ENCODE assay signal across 16 mouse cellular contexts in the genomic region with DNA sequence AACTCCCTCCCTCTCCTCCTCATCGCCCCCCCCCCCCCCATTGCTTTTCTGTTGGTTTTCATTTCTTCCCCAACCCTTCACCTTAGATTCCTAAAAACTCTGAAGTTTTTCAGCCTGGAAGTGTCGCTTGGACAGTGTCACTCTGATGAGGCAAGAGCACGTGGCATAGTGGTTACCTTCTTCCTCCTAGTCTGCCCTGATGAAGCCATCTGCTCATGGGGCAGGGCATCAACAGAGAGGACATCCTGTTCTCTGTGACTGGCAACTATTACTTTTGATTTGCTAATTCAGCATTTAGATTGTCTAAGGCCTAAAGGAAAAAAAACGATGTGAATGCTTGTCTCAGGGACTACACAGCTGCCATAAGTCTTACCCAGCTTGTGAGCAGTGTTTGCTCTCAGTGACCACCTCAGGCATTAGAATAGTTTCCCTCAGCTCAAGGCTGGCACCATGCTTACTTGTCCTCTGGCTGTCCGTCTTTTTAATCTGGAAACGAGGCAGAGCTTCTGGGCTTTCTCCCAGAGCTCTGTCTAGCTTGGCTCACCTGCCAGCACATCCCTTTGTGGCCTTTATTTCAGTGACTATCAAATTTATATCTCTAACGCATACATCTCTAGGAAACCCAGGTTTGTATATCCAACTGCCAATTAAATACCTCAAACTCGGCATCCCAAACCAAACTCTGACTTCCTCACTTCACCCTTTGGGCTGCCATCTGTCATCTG.
A peak's percentile ranks its signal among the peaks of the same experiment; 100 is the strongest.
DNase-seq lines count a peak whose midpoint lies in the region; ATAC-seq lines count a peak whose summit lies in the region.
"Had no signal": no experiment of that assay in that cellular context is flagged by ENCODE, and none has a peak within 500 bp of the region (broad histone marks: within the 10 kb centered on the region; RNA-seq: fewer than 3 reads in every experiment).

No protein-coding gene starts in this region.

- no peak overlapping the region for H3K27ac ChIP-seq in heart, embryonic 12.5 days (ENCODE audit: poor library complexity, severe bottlenecking)
- H3K27ac ChIP-seq in macrophage, result peak overlapping the region; percentile 31
- H3K27ac ChIP-seq: embryonic facial prominence, embryonic 15.5 days; hindbrain, embryonic 14.5 days; kidney, embryonic 15.5 days had no signal

- H3K79me2 ChIP-seq in macrophage (ENCODE audit: inconsistent target), result no peaks in the 10 kb centered on the region

- no peaks in the 10 kb centered on the region for H3K27me3 ChIP-seq in heart, embryonic 12.5 days (replicated peaks)
- H3K27me3 ChIP-seq: embryonic facial prominence, embryonic 15.5 days; forebrain, embryonic 15.5 days; kidney, embryonic 15.5 days had no signal

- no peak for ATAC-seq in heart, embryonic 12.5 days (ENCODE audit: insufficient number of reproducible peaks, low FRiP score)
- ATAC-seq: activated CD4-positive, CD25-positive, alpha-beta regulatory T cell, adult 4 months had no signal

- H3K4me3 ChIP-seq in heart, embryonic 12.5 days, result no peak overlapping the region
- H3K4me3 ChIP-seq in macrophage (ENCODE audit: inconsistent target), result no peak overlapping the region
- H3K4me3 ChIP-seq: embryonic facial prominence, embryonic 15.5 days; forebrain, embryonic 15.5 days; kidney, embryonic 15.5 days had no signal

- no peaks in the 10 kb centered on the region for H3K9me3 ChIP-seq in heart, embryonic 12.5 days (replicated peaks)
- H3K9me3 ChIP-seq: embryonic facial prominence, embryonic 15.5 days; forebrain, embryonic 15.5 days; kidney, embryonic 15.5 days had no signal

- H3K9ac ChIP-seq in heart, embryonic 12.5 days, result no peak overlapping the region
- H3K9ac ChIP-seq: embryonic facial prominence, embryonic 15.5 days; hindbrain, embryonic 14.5 days; kidney, embryonic 15.5 days had no signal

- DNase-seq in heart, adult 11 months, result peak; percentile 96
- DNase-seq in lung, postnatal 14 days, result peak; percentile 4
- no peak for DNase-seq in lung, postnatal 4 days
- peak; percentile 23 for DNase-seq in cerebellum, adult 8-10 months
- DNase-seq in adrenal gland, postnatal 10 days, result no peak
- no peak for DNase-seq in layer of hippocampus, adult 18-20 months (ENCODE audit: low spot score in 2 of 2)
- DNase-seq: gastrocnemius, postnatal 36 days; right cerebral cortex, adult 18-20 months; thymus, postnatal 14 days had no signal

- no peak overlapping the region for H3K4me2 ChIP-seq in heart, embryonic 12.5 days
- H3K4me2 ChIP-seq: embryonic facial prominence, embryonic 15.5 days; forebrain, embryonic 15.5 days; hindbrain, embryonic 14.5 days; kidney, embryonic 15.5 days had no signal

- 44% methylated on average over 8 of the region's 8 CpGs for WGBS in heart, embryonic 12.5 days
- WGBS in macrophage (ENCODE audit: missing documents), result 30% methylated on average over 8 of the region's 8 CpGs

- peaks cover 13% of the 10 kb centered on the region for H3K4me1 ChIP-seq in heart, embryonic 12.5 days (replicated peaks)
- H3K4me1 ChIP-seq: embryonic facial prominence, embryonic 15.5 days had no signal

- H3K36me3 ChIP-seq in heart, embryonic 12.5 days, result no peaks in the 10 kb centered on the region
- no peaks in the 10 kb centered on the region for H3K36me3 ChIP-seq in macrophage (ENCODE audit: inconsistent target)
- H3K36me3 ChIP-seq: embryonic facial prominence, embryonic 15.5 days; forebrain, embryonic 15.5 days; kidney, embryonic 15.5 days had no signal

Comparison
In these comparisons a context has a peak if more than half of its experiments do, and no peak if none do; other contexts are left out.
1. DNase-seq: peak in heart, adult 11 months (single experiment), lung, postnatal 14 days (single experiment) and cerebellum, adult 8-10 months (single experiment); none in lung, postnatal 4 days (0 of 2), adrenal gland, postnatal 10 days (single experiment) and layer of hippocampus, adult 18-20 months (0 of 2).